Mouse (Mus musculus) right cerebral cortex, postnatal 14 days (tissue): Measurements from ENCODE around the gene Gtpbp8.

ENCODE experiments used
- DNase-seq: peaks from one replicate; pipeline ENCODE4 v3.0.0; 2022

Gtpbp8 gene

GRCm38 (mm10) chr16:44745866-44746562, at the start of gene Gtpbp8:
Gene Gtpbp8, minus strand, starts transcription at chr16:44746363.
- peak; percentile 81 for DNase-seq

DNA sequence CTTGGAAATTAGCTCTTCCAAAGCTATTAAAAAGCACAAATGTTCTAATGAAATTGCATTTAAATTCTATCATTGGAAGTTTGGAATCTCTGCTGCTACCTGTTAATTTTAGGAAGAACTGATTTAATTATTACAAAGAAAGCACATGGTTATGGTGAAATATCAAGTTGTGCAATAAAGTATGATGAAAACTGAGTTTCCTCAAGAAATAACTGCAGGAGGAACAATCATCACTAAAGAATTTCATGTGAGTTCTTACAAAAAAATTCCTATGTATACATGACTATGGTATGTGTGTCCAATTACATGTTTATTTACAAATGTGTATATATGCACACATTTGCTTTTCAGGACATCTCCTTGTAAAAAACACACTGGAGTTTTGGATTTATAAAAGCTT, 48.3 kb upstream of the Gtpbp8 start:
- DNase-seq: no peak

DNA sequence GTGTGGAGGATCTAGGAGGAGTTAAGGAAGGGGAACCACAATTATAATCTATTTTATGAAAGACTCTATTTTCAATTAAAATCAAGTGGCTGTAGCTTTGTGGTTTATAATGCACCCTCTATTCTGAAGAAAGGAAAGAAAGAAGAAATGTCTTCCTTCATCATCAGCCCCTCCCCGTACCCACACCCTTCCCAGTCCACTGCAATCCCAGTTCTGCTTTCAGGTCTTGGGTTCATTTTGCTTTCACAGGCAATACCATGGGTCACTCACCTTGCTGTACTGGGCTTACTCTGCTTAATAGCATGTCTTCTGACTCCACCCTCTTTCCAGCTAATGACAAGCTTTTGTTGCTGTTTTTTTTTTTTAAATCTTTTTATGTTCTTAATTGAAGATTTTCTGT, 40.8 kb upstream of the Gtpbp8 start:
- DNase-seq: no peak

DNA sequence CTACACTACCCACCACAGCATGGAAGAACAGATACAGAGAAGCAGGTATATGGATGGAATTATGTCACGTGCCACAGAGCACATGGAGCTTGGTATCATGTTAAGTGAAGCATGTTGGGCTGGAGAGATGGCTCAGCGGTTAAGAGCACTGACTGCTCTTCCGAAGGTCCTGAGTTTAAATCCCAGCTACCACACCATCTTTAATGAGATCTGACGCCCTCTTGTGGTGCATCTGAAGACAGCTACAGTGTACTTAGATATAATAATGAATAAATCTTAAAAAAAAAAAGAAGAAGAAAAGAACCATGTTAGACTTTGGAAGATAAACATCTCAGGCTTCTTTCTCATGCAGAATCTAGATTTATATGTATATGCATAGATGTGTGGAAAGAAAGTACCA, 34.6 kb upstream of the Gtpbp8 start:
- no peak for DNase-seq

DNA sequence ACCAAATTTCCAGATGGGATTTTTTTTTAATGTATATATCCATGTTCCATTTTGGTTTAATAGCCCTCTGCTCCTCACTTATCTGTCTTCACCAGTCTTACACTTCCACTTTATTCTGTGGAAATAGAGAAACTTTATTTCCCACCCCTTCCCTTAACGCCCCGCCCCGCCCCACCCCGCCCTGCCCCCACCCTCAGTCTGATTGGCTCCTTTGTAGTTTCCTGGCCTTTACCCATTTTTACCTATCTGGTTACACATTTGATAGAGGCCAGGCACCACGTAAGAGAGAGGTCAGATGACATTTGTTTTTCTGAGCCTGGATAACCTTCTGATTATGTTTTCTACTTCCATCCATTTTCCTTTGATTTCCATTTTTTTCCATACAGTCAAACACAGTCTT, 33.3 kb upstream of the Gtpbp8 start:
- no peak for DNase-seq

DNA sequence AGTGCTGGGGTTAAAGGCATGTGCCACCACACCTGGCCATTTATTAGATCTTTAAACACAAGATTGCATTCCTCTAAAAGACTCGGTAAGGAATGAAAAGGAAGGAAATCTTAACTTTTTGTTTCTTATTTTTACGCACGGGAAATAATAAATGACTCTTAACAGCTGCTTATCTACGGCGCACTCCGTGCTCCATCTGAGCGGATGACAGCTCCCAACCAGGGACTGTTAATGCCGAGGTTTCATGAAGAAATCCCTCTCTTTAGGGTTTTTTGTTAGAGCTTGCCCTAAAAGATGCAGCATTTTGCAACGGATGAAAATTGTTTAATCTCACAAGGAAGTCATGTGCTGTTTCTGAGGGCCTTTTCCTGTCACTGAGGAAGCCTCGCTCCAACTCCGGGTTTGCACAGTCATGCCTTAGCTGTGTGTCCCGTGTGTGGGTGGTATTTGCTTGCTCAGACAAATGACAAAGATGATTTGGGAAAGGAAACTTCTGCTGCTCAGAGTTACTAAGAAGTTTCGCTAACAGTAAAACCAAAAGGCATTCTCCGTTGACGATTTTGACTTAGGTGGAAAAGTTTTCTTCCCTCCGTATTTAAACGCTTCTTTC, 32.5 kb upstream of the Gtpbp8 start:
- no peak for DNase-seq

DNA sequence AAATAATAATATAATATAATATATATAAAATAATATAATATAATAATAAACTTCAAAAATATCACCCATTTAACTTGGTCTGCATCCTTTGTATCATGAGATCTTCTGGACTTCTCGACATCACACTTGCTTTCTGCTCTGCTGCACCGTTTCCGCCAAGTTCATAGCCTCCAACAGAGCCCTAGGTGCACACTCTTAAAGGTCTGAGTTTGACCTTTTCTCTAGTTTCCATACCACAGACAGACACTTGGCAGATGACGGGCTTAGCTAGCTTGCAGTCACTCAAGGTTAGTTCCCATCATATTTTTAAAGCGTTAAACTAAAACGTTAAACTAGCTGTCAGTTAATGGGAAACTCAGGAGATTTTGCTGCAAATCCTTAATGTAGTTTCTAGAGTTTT, 28.0 kb upstream of the Gtpbp8 start:
- no peak for DNase-seq

- DNase-seq: no peak
Observed at GRCm38 (mm10) chr16:44773673-44774072, 27.5 kb upstream of the Gtpbp8 start.

DNA sequence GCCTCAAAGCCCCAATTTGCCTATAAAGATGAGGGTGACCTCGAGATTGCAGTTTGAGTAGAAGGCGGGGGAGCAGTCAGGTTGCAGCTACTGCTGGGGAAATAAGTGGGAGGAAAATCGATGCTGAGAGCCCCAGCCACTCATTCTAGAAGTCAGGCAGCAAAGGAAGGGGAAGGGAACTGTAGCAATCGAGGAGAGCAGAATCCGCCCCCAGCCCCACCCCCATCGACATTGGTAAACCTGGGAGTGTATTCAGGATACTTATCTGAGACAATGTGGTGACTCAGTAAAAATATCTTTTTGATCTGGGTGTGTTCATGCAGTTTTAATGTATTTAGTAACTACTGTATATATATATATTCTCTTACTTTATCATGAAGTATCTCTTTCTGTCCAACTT, 26.4 kb upstream of the Gtpbp8 start:
- DNase-seq: no peak

DNA sequence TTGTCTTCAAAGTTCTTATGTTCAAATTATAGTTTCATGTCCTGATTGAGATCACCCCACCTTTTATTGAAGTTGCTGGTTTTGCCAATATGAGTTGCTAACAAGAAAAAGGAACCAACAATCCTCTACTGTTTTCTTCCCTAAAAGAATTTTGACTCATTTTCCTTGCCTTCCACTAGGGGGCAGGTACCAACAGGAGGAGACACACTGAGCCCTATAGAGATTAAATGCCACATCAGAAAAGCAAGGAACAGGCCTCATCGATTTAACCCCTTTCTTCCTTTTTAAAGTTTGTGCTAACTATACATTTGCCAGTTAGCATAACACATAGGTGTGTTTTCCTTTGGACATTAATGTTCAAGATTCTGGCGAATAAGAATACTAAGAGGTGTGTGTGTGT, 21.8 kb upstream of the Gtpbp8 start:
- DNase-seq: no peak

DNA sequence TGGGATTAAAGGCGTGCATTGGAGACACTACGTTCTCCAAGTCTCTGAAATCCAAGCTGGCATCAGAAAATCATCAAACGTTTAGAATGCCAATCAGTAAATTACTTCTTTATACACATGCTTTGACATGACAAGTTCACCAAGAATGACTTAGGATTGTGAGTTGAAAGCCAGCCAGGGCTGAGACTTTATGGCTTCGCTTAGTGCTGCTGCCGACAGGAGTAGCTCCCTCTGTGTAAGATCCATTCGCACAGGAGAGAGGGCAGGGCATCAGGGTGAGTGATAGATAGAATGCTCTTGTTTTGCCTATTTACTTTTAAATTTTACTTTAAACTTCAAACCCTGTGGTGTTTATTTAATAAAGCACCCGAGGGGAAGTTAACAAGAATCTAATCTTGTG, 21.3 kb upstream of the Gtpbp8 start:
- DNase-seq: no peak

DNA sequence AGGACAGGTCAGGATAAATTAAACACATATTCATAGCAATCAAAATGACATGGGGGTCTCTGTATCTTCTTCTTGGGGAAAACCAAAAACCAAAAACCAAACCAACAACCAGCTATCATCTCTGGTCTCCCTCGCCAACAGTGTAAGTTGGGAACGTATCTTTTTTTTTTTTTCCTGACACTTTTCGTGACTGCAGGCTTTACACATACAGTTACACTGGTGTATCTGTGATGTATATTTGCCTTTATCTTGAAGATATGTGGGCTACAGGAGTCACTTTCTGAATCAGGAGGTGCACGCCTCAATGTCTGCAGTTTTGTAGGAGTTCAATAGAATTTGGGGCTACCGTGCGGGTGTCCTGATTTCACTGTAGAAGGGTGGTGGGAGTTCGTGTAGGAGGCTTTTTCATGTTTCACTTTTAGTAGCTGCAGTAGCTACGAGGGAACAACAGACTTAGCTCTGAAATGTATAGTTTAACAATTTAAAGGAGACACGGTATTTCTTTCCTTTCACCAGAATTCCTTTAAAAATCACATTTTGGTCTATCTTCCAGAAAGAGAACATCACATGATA, 20.2 kb upstream of the Gtpbp8 start:
- no peak for DNase-seq

DNA sequence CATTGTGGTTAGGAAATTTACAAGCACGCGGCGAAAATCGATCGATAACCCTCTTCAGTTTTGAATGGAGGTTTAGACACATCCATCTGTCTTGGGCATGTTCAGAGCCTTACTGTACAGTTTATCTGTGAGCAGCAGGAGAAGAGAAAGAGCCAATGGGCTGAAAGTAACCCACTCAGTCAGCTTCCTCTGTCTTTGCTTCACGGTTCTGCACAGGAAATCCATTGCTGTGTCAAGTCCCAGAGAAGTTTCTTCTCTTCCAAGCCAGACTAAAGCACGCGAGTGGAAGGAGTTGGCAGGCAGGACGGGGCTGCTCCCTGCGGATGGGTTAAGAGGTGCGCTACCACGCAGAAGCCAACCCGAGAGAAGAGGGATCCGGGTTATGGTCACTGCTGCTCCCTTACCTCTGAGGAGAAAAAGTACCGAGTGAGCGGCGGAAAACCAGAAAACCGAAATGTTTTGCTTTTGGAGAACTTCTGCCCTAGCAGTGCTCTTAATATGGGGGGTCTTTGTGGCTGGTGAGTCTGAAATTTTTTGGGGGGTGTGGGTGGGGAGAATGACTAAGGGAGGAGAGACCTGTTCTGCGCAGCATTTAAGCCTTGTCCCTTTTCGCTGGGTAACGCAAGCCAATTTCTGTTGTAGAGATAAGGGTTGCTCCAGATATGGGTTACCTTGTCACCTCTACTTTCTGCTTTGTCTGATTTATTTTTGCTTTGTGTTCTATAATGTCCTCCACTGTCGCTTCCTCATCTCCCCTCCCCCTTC, 19.6 kb upstream of the Gtpbp8 start, which contains the start of gene Cd200r1:
TSS of gene Cd200r1 (plus strand) at position 182 of the 765 bp plus-strand sequence.
- no peak for DNase-seq

DNA sequence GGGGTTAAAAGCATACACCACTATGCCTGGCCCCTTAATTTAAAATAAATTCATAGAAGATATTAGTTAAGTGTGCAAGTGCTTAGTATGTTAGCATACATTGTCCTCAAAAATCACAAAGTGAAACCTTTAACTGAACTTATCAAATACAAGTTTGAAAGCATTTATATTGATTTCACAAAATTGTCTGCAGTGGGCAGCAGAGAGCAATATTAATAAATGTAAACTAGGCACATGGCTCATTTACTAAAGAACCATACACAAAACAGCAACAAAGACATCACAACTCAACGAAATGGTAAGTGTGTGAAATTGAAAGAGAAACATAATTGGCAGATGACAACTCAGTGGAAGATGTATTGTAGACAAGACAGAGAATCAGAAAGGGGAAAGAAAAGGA, 15.6 kb upstream of the Gtpbp8 start:
- no peak for DNase-seq

- DNase-seq: no peak
Observed at GRCm38 (mm10) chr16:44757700-44758099, 11.5 kb upstream of the Gtpbp8 start.

DNA sequence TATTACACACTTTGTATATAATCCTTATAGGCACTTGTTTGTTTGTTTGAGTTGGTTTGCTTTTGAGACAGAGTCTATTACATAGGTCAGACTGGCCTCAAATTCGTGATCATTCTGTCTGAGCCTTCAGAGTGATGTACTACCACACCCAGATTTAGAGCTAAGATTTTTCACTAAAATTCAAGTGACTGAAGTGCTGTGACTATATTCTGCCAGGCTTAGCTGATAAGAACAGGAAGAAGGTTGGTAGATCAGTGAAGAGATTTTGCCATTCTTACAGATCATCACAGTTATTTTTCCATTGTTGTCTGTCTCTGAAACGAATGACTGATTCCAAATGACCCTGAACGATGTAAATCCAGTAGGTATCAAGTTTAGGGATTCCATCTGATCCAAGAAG, 1.8 kb upstream of the Gtpbp8 start:
- no peak for DNase-seq

GRCm38 (mm10) chr16:44745471-44745865, 695 bp downstream of the Gtpbp8 start:
- no peak for DNase-seq

GRCm38 (mm10) chr16:44742753-44743152, 3.4 kb downstream of the Gtpbp8 start:
- DNase-seq: no peak

GRCm38 (mm10) chr16:44736118-44736517, 10.0 kb downstream of the Gtpbp8 start:
- no peak for DNase-seq

GRCm38 (mm10) chr16:44735676-44736075, 10.5 kb downstream of the Gtpbp8 start:
- no peak for DNase-seq

GRCm38 (mm10) chr16:44734059-44734458, 12.1 kb downstream of the Gtpbp8 start:
- DNase-seq: no peak

GRCm38 (mm10) chr16:44727525-44727924, 18.6 kb downstream of the Gtpbp8 start:
- no peak for DNase-seq
